Mouse (Mus musculus) gonadal fat pad, adult 2 months (tissue): ENCODE data around the gene Frmpd4. TPM values are rescaled to one million over a fixed set of nuclear protein-coding genes. Genes with fewer than 3 reads are reported as not detected.

Experiments
- DNase-seq: peaks from one replicate; pipeline ENCODE4 v3.0.0-alpha.2; 2012; ENCODE audit warnings: low read depth
- polyA plus RNA-seq: library from polyadenylated mRNA; depleted of rRNA; stranded (reverse); fragments of >200 nt; gene quantifications from 2 replicates; pipeline ENCODE4 v1.2.3, GENCODE M21; 2012

Frmpd4 gene
- polyA plus RNA-seq, 1 experiment: 2.1 TPM

DNA sequence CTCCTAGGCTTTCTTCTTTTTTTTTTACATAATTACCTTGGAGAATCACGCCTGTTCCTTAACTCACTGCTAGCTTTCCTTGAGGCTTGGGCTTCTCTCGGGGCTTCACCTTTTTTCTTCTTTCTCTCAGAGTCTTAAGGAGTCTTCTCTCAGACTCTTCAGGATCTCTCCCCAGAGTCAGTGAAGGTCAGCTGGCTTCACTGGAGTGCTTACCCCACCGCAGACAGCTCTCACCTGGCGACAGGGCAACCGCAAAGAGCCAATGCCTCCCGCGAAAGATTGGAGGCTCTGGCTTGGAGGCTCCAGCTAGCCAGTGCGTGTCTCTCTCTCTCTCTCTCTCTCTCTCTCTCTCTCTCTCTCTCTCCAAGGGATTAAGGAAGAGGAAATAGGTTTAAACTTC, 453.0 kb downstream of the Frmpd4 start:
- DNase-seq: no peak

DNA sequence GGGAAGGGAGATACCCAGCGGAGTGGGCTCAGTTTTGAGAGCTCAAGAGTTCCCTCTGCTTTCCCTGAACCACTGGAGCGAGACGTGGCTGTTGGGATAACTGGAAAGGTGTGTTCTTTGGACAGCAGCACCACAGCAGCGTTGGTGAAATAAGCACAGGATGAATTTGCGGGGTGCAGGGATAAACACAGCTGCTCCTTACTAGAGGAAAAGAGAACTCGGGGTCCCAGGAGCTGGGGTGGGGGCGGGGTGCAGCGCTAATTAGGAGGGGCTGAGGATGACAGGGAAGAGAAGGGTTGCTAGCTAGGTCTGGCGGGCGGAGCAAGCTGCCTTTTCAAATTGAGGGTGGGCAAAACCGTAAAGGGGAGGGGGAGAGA, 453.5 kb downstream of the Frmpd4 start:
- no peak for DNase-seq

DNA sequence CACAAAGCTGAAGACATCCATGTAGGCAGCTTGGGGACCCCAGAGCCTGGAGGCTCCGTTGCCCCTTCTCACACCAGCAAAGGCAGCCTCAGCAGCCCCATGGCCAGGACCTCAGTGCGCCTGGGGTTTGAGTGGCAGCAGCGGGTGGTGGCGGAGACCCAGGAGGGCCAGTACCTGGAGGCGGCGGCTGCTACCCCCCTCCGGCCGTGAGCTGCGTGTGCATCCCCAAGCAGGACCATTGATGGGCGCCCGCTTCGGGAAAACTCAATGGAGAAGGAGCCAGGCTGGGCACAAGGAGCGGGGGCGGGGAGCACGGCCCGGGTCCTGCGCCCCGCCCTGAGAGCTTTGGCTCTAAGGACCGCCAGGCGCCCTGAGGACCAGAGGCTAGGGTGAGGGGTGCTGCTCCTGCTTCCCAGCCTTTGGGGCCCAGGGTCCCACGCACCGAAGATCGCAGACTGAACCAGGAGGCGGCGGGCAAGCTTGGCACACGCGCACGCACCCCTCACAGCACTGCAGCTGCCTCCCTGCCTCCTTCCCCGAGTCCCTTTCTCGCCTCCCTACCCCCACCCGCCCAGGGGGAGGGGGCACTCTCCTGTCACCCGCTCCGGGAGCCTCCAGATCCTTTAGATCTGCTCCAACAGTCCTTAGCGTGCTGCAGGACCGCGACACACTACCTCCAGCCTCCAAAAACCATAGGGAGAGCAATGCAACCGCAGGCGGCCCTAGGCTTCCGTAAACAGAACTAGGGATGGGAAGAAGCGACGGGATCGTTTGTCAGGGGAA, 454.0 kb downstream of the Frmpd4 start:
- no peak for DNase-seq

DNA sequence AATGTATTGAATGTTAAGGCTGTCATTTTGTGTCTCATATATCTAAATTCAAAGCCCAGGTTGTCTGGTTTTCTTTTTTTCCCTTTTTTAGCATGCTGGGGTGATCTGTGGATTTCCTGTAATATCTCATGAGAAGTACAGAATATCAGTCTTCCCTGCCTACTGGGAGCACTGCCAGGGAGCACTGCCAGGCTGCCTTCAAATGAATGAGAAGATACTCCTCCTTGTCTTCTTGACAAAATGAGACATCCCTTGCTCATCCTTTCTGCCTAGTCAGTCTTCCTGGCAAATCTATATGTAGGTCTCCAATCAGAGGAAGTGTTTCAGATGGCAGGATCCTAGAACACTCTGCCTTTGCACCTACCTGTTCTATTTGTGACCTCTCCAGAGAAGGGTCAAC, 535.4 kb downstream of the Frmpd4 start:
- DNase-seq: no peak

DNA sequence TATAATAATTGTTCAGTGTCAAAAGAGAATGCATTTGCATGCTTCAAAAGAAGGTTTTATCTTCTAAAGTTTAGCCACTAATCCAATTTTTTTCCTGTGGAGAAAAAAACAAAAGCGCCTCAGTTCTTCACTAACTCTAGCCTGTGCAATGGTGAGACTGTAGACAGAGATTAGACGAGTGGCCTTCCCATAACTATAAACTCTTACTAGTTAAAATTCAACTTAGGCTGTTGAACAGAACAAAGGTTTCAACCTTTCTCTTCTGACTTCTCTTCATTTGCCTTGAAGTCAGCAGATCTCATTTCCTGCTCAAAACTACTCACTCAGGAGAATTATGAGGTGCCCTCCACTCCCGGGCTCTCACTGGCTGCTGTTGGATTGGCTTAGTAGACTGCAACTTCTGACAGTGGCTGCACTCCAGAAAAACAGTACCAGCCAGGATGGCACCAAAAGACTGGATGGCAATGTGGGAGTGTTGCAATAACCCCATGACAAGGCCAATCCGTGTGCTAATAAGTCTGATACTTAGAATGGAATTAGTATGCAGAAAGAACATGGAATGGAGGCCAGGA, 556.4 kb downstream of the Frmpd4 start:
- DNase-seq: no peak

DNA sequence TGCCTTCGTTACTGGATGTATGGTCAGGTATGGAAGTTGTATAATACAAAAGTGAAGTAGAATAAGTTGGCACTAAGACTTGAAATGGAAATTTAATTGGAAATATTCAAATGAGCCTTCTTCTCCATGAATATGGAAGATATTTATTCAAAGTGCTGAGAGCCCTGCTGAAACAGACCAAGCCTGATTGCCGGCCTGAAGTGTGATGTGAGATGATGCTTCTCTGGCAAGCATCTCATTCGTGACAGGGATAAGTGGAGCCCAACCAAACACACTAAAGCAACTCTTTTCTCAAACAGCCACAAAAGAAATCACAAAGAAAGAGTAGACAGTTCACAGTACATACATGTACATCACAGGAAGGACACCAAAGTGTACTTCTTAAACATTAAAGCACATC, 559.2 kb downstream of the Frmpd4 start:
- DNase-seq: no peak

DNA sequence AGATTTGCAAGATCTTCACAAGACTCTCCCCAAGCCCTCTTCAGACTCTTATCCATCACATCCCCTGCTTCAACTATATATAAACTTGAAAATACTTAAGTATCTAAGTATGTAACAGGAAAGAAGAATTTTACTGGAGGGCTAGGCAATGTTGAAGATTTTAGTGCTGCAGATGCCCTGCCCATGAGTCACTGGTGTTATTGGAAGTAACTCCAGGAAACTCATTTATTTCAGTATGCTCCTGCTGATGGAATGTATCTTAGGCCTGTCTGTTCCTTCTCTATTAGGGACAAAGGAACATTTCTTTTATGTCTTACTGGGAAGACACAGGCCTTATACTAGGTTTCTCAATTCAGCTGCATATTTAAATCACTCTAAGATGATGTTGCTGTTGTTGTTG, 592.2 kb downstream of the Frmpd4 start:
- DNase-seq: no peak

DNA sequence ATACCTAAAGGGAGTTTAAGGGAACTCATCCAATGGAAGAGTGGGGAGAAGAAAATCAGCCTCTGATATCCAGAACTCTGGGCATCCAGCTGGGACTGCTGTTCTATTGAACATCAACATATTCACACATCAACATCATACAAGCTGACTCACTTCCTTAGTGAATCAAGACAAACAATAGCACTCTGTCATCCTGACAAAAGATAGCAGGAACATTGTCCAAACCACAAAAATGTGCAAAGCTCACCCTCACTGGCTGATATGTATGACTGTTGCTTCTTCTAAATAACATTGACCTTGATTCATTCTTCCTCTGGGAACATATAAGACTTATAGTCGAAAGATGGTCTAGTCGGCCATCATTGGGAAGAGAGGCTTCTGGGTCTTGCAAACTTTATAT, 625.8 kb downstream of the Frmpd4 start:
- DNase-seq: no peak

DNA sequence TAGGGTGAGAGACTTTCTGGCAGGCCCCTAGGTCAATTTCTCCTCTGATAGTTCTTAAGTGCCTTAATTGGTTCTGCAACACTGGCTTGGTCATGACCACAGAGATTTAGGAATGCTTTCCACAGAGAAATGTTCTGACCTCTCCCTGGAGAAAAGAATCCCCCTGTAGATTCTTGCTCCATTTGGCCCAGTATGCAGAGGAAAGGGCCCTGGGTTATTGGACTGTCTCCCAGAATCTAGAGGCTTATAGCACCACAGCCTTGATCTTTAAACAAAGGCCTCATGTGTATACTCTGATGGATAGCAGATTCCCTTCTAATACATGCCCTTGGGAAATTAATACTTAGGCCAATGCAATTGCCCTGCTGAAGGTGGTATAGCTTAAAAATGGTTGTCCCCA, 667.5 kb downstream of the Frmpd4 start:
- DNase-seq: no peak

DNA sequence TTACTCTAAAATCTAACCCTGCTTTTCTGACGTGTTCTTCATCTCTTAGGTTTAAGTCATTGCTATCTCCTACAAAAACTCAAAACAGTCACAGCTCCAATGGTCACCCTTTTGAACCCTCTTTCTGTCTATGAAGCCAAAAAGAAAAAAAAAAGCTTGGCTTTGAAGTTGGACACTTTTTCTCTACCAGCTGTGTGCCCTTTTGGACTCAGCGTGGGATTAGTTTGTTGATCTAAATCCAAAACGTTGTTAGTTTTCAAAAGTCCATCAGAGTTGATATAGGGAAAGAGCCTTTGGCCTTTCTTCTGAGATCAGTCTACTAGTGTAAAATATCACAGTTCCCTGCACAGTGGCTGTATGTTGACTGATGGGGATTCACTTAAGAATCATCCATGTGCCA, 676.0 kb downstream of the Frmpd4 start:
- no peak for DNase-seq

DNA sequence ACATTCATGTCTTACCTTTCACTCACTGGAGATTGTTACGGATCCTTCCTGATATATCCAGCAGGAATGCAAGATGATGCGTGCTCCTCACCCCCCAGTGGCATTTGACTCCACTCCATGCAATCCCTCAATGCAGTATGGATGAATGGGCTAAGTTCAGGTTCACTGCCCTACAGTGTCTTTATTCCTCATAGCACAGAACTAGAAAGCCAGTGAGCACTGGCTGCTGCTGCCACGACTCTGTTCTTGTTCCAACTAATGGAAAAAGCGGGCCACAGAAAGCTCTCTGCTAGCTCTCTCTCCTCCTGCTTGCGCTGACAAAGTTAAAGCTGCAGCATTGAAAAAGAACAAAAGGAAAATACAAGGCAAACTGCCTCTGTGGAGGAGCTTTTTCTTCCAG, 722.2 kb downstream of the Frmpd4 start:
- DNase-seq: no peak

DNA sequence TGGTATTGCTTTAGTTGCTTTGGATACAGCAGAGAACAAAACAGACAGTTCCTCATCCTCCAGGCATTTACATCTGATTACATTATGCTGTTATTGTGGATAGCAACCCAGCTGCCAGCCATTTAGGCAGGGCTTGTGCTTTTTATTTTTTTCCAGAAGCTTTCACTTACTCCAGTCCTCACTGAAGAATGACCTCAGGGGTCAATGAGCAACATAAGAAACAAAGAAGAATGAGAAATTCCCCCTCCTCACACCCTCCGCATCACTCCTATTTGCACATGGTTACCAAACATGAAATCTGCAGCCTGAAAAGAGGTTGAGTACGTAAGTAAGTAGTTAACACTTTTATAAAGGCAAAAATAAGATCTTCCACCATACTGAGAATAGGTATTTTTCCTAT, 744.5 kb downstream of the Frmpd4 start:
- no peak for DNase-seq

DNA sequence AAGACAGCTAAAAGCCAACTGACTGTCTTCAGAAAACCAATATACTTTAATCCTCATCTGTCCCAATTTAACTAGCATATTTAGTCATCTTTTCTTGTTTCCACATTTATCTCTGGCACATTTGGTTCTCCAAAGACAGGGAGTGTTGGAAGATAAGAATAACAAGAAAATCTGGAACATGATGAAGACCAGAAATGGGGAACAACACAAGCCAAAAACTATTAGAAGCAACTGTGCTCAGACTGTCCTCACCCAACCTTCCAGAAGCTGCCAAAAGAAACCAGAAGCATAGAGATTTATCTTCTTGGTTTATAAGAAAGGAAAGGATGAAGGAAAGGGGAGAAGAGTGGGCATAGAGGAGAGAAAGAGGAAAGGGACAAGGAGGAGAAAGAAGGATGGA, 748.6 kb downstream of the Frmpd4 start:
- no peak for DNase-seq

DNA sequence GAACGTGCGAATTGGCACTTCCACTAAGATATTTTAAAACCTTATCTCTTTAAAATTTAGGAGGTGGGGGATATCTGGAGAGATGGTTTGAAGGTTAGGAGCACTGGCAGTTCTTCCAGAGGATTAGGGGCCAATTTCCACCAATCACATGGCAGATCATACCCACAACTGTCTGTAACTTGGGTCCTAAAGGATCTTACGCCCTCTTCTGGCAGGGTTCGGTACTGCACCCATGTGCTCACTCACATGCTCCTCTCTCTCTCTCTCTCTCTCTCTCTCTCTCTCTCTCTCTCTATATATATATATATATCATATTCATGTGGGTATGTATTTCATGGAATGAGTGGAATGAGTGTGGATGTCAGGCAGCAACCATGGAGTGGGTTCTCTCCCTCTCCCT, 759.7 kb downstream of the Frmpd4 start:
- DNase-seq: no peak

DNA sequence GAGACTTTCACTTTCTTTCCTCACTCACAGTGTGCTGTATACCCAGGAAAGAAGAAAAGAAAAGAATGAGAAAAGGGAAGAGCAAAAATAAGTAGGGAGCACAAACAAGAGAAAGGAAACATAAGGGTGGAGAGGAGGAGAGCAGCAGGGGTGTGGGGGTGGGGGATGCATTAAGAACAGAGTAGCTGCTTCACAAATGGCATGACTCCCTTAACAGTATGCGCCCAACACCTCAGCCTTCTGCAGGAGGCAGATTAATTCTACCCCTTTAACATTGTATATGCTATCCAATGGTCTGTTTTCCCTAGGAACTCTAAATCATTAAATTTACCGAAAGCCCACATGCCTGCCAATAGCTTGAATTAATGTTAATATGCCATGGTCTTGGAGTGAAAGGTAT, 766.9 kb downstream of the Frmpd4 start:
- no peak for DNase-seq

DNA sequence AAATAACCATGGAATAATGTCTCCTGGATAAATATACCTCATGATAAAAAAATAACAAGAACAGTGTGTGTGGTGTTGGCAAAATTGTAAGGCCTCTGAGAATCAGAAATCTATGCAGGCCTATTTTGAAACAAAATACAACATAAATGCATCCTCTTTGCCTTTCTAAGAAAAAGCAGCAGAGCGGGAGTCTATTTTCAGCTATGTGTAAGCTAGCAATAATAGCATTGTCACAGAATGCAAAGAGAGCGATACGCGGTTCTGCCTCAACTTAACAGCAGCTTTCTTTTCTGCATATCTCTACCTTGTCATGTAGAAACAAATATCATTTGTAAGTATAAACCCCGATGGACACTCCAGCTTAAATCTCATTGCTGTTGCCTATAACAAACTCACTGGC, 768.5 kb downstream of the Frmpd4 start:
- DNase-seq: no peak

DNA sequence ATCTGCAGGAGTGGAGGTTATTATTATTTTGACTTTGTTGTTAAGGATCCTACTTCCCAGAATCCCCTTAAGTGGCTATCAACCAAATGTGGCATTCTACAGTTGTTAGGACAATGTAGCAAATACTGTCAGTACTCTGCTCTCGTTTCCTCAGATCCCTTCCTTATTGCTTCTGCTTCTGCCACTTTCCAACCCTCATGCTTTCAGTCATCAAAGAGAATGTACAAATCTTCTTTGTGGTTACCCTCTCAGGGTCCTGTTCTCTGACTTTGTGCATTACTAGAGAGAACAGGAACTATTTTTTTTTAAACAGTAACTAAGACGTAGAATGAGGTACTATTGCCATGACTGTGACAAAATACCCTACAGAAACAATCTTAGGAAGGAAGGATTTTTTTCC, 788.3 kb downstream of the Frmpd4 start:
- DNase-seq: no peak

DNA sequence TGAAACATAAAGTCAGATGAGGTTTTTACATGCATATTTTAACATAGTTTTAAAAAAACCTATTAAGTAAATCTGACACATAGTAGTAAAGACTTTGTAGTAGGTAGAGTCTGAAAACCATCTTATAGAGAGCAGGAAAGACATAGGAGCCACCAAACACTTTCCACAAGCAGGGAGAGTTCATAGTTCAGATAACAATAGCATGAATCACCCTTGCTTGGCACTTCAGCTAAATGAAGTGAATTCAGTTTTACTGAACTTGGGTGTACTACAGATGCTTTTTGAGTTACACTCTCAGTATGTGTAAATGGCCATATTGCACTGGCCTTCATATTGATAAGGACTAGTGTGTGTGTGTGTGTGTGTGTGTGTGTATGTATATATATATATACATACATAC, 793.5 kb downstream of the Frmpd4 start:
- DNase-seq: no peak

DNA sequence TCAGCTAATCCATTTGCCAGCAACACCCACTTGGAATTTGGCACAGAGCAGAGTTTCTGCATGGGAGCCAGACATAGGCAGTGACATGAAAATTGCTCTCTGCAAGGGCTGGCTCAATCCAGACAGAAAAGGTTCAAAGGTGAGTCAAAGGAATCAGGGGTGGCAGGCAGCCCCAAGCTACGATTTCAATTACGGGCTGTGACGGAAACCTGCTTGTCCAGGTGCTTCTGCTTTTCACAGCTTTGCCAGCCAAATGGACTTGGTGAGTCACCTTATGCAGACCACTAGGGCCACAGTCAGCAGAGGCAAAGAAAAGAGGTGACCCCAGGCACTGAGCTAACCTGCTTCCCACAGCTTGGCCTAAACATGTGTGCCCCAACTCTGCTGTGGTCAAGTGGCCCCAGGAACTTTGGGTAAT, 857.5 kb downstream of the Frmpd4 start:
- no peak for DNase-seq

DNA sequence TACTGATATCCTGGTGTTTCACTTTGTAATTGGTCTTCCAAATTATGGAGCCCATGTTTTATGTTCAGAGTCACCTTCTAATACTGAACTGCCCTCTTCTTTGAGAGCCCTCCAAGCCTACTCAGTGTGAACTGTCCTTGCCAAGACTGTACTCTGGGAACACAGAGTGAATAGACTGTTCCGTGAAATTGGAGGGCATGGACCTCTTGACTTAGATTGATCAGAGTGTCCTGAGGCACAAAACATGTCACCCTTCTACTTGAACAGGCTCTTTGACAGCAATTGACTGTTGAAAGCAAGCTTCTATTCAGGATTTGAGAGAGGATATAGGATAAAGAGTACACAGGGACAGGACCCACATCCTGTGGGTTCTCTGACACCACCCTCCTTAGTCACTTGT, 857.9 kb downstream of the Frmpd4 start:
- DNase-seq: no peak

DNA sequence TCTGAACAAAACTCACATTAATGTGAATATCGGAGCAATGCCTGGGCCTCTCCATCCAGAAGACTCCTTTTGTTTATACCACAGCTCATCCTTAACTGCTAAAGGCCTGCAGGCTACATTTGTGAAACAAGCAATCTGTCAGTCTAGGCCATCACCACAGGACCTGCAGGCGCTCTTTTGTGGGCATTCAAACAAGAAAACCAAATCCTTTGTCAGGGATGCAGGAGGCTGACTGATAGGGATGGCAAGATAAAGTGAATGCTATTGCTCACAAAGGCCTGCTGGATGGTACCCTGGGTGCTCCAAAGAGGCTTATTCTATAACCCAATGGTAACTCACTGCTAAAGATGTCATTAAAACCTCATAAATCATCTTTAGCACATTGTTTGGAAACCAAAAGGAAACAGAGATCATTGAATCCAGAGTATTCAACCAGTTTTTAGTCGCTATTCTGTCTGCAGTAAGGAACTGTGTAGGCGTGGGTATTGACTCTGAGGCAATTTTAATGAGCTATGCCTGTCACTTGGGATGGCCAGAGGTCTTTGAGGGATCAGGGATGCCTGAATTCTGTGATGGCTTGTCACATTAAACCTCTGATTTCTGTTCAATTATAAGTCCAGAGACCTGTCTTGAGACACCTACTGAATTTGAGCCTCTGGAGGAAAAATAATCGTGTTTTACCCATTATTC, 922.1 kb downstream of the Frmpd4 start:
- no peak for DNase-seq

DNA sequence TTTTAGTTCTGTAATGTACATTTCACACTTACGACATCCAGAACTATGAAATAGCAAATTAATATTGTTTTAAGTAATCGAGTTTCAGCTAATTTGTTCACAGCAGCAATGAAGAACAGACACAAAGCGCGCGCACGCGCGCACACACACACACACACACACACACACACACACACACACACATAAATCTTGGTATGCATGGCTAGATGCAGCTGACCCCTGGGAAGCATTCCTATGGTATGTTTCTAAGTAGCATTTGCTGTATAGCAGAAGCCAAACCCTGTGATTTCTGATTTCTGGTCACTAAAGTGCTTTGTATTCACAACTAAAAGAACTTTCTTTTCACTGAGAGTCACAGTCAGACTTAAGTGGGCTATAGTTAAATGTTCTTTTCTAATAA, 922.8 kb downstream of the Frmpd4 start:
- no peak for DNase-seq

DNA sequence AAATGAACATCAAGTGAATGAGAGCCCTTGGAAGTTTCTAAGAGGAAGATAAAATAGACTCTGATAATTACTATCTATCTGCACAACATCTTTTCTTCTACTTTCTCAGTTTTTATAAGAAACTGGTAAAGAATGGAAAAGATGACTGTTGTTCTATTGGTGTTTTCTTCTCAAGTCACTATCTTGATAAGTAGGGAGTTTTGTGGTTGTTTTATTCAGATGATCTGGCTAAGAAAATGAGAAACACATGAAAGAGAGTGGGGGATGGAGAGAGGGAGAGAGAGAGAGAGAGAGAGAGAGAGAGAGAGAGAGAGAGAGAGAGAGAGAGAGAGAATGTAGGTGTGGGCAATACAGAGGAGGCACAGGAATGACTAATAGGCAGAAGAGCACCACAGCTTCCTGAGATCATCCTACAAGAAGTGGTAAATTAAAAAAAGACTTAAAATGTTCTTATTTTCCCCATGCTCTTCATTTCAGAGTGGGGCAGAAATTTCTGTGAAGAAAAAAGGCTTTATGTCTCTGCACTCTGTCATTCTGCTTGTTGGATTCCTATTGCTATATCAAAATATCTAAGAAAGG, 979.3 kb downstream of the Frmpd4 start:
- DNase-seq: no peak
